Mouse (Mus musculus) small intestine, adult 2 months (tissue): ENCODE results near the gene Hipk4.

Experiments used
- CTCF ChIP-seq: fragments of 200-500 bp; IDR thresholded peaks from 2 replicates; pipeline ENCODE4 v1.5.1; 2012; ENCODE audit warnings: low read depth, mild to moderate bottlenecking, control low read depth, inconsistent platforms, low read length, moderate library complexity, mixed read lengths; ENCODE audit not compliant: insufficient replicate concordance, insufficient read length; ENCODE audit errors: extremely low read depth
- POLR2A ChIP-seq: fragments of 200-500 bp; IDR thresholded peaks from 2 replicates; pipeline ENCODE4 v1.6.1; 2012; ENCODE audit warnings: low read depth, mild to moderate bottlenecking, control low read depth, inconsistent platforms, low read length, moderate library complexity

DNA sequence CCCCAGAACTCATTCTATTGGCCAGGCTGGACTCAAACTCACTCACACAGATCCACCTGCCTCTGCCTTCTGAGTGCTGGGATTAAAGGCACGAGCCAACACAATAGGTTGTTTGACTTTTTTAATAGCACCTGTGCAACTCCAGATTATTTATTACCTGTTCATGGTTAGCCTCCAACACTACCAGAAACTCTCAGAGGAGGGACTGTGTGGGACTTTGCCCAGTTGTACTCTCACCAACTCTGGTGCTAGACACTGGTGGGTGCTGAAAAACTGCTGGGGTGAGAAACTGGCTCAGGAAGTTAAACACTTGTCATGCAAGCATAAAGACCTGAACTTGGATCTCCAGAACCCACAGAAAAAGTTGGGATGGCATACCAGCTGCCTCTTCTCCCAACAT is 43.3 kb upstream of the Hipk4 start:
- no peak for TF ChIP-seq CTCF
- no peak for TF ChIP-seq POLR2A
